Comparison of ENCODE assay signal across 10 mouse cellular contexts in genomic region chr2:163756723-163757122, GRCm38 (mm10). TPM values are rescaled to one million over a fixed set of nuclear protein-coding genes. Genes with fewer than 3 reads are reported as not detected.
A peak's percentile ranks its signal among the peaks of the same experiment; 100 is the strongest.
DNase-seq lines count a peak whose midpoint lies in the region; ATAC-seq and TF ChIP-seq lines count a peak whose summit lies in the region.
"Had no signal": no experiment of that assay in that cellular context is flagged by ENCODE, and none has a peak within 500 bp of the region (broad histone marks: within the 10 kb centered on the region; RNA-seq: fewer than 3 reads in every experiment).

No protein-coding gene starts in this region.

- peak; percentile 54 for DNase-seq in kidney, adult 18-20 months
- DNase-seq in kidney, adult 11 months, result no peak
- peak; percentile 68 for DNase-seq in brain, embryonic 14.5 days (ENCODE audit: low read depth)
- DNase-seq in ovary, postnatal 36 days (ENCODE audit: low spot score), result peak; percentile 53
- DNase-seq in right cerebral cortex, adult 2 months (ENCODE audit: low spot score in 2 of 2), result no peak
- DNase-seq in frontal cortex, postnatal 10 days (ENCODE audit: low spot score in 2 of 2), result no peak

- H3K27ac ChIP-seq in intestine, embryonic 15.5 days, result no peak overlapping the region
- H3K27ac ChIP-seq in forebrain, embryonic 15.5 days (replicated peaks), result no peak overlapping the region
- H3K27ac ChIP-seq: midbrain, embryonic 10.5 days had no signal

- no peak for TF ChIP-seq POLR2A in brain, embryonic 14.5 days (IDR thresholded peaks at IDR 0.05; ENCODE audit: borderline replicate concordance, extremely low read depth, insufficient read depth, insufficient read length, poor library complexity, severe bottlenecking)

- H3K9ac ChIP-seq in intestine, embryonic 15.5 days, result no peak overlapping the region
- H3K9ac ChIP-seq in forebrain, embryonic 15.5 days (replicated peaks), result no peak overlapping the region

- H3K27me3 ChIP-seq in intestine, embryonic 15.5 days (replicated peaks), result no peaks in the 10 kb centered on the region
- no peaks in the 10 kb centered on the region for H3K27me3 ChIP-seq in forebrain, embryonic 15.5 days

- H3K4me2 ChIP-seq in intestine, embryonic 15.5 days (replicated peaks), result no peak overlapping the region
- H3K4me2 ChIP-seq in forebrain, embryonic 15.5 days (replicated peaks), result no peak overlapping the region

- H3K9me3 ChIP-seq in intestine, embryonic 15.5 days, result no peaks in the 10 kb centered on the region
- H3K9me3 ChIP-seq in forebrain, embryonic 15.5 days, result no peaks in the 10 kb centered on the region
- H3K9me3 ChIP-seq: midbrain, embryonic 10.5 days had no signal

- no peaks in the 10 kb centered on the region; the same call in 1 of the 2 replicates for H3K4me1 ChIP-seq in intestine, embryonic 15.5 days (replicated peaks)
- H3K4me1 ChIP-seq in forebrain, embryonic 15.5 days, result no peaks in the 10 kb centered on the region

- no peak overlapping the region for H3K4me3 ChIP-seq in intestine, embryonic 15.5 days (replicated peaks)
- H3K4me3 ChIP-seq in forebrain, embryonic 15.5 days, result no peak overlapping the region
- H3K4me3 ChIP-seq: erythroblast, embryonic 14.5 days; midbrain, embryonic 10.5 days had no signal

- no peak for TF ChIP-seq CTCF in brain, embryonic 14.5 days (IDR thresholded peaks at IDR 0.05; ENCODE audit: borderline replicate concordance, extremely low read depth, insufficient read depth, insufficient read length)

- WGBS in intestine, embryonic 15.5 days, result 33% methylated on average over 2 of the region's 2 CpGs
- 12% methylated on average over 2 of the region's 2 CpGs for WGBS in forebrain, embryonic 15.5 days

- H3K36me3 ChIP-seq in intestine, embryonic 15.5 days, result no peaks in the 10 kb centered on the region
- H3K36me3 ChIP-seq in forebrain, embryonic 15.5 days, result no peaks in the 10 kb centered on the region
- H3K36me3 ChIP-seq: midbrain, embryonic 10.5 days had no signal

- peak; percentile 43; the same call in 1 of the 2 replicates for ATAC-seq in intestine, embryonic 15.5 days
- no peak for ATAC-seq in forebrain, embryonic 15.5 days (replicated peaks)

RNA-seq across cellular contexts. Expression of gene Ada, which starts 6.7 kb away (rescaled TPM):
- 3.1 and 3.7 TPM in 2 replicates for polyA plus RNA-seq in brain, embryonic 14.5 days (2012; rRNA removed)
- polyA plus RNA-seq in intestine, embryonic 15.5 days (2015; fragmentation: Nextera tagmentation; extraction: Ambion mirVana), result 6.6 and 7.1 TPM in 2 replicates
- 4.0 and 4.8 TPM in 2 replicates for polyA plus RNA-seq in forebrain, embryonic 15.5 days (2015; fragmentation: Nextera tagmentation; extraction: Ambion mirVana)

Comparison
In these comparisons a context has a peak if more than half of its experiments do, and no peak if none do; other contexts are left out.
1. DNase-seq: peak in kidney, adult 18-20 months (single experiment), brain, embryonic 14.5 days (single experiment) and ovary, postnatal 36 days (single experiment); none in kidney, adult 11 months (single experiment), right cerebral cortex, adult 2 months (0 of 2) and frontal cortex, postnatal 10 days (0 of 2).